Mouse (Mus musculus): ENCODE results near the gene Trim23. TPM values are rescaled to one million over a fixed set of nuclear protein-coding genes. Genes with fewer than 3 reads are reported as not detected.
"Not testable (repeated sequence)": the region's sequence is repeated elsewhere in the genome, so short reads cannot be mapped to it uniquely, and the experiment has no call there.

Trim23 gene
- polyA plus RNA-seq, 1 experiment from 2014 or later = 17.8 TPM

DNA sequence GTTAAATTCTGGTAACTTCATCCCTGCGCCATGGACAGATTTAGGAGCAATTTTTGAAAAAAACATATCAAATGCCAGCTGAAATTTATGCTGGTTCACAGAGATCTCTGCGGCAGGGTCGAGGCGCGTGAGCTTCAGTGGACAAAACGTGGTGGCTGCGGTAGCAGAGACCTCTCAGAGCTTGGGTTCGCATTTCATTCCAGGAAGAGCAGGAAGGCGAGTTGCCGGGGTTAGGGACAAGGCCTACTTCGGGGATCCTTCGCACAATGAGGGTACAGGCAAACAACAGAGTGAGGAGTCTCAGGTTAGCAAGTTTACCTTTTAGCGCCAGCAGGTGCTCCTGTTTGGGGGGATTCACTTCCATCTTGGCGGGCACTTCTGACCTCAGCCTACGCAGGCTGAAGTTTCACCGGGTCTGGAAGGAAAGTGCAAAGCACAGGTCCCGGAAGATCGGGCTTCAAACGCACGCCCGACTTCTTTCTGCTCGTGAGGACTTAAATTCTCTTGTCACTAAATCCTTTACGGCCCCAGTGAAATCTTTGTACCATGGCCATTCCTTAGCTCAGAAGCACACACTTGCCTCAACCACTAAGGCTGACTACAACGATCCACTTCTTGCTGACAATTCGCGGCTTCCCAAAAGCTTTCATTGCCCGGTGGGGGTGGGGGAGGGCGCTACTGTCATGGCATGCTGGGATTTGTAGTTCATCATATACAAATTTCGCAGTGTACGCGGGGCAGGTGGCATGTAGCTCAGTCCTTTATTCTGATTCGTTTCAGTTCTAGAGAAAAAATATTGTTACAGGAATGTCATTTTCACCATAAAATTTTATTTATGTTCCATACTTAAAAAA, 574 bp upstream of the Trim23 start, which contains the start of gene Trappc13:
Gene Trappc13 (minus strand): TSS at position 674 of the 854 bp plus-strand sequence.
- Histone ChIP-seq H3K9me3 (no peaks in the 10 kb centered on the region), H3K4me1 (peaks cover 11% of the 10 kb centered on the region; the same call in 1 of the 2 replicates), H3K9ac (peak within 1 kb of the TSS; percentile 87), H3K4me3 (peak within 1 kb of the TSS; percentile 95), H3K27me3 (no peaks in the 10 kb centered on the region), H3K27ac (peak within 1 kb of the TSS; percentile 88), H3K36me3 (peaks cover 9% of the 10 kb centered on the region), H3K4me2 (peak within 1 kb of the TSS; percentile 57)
- WGBS = under 1% methylated on average over 32 of the region's 32 CpGs
- peak; percentile 89 for ATAC-seq (ENCODE audit: insufficient number of reproducible peaks, low FRiP score, low TSS enrichment, low read depth)

DNA sequence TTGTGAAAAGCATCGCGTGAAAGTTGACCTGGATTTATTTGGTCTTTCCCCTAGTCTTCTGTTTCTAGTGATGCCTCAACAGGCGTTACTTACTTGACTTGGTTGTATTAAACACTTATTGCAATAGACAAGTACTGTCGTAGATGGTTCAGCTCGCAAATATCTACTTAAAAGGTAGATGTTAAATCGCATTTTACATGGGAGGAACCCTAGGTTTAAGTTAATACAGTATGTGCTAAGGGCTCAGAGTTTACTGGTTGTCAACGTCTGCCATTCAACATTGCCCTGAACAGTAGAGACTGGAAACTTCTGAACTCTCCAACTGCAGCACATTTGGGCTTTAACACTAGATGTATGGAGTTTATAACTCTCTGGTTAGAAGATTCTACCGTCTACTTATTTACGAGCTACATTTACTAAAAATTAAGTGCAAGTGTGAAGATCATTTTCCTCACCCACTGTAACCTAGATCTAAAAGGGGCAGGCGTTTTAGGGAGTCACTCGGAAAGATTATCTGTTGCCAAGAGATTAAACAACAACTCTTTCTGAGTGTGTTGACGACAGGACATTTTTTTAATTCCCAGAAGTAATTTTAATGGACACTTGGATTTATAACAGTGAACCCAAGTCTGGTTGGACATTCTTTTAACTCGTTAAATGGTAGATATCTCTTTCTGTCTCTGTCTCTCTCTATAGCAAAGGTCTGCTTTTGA, 735 bp downstream of the Trim23 start:
- Histone ChIP-seq H3K36me3 (peaks cover 12% of the 10 kb centered on the region), H3K4me3 (peak overlapping the region; percentile 95), H3K9ac (peak overlapping the region; percentile 87), H3K27me3 (no peaks in the 10 kb centered on the region), H3K4me1 (peaks cover 11% of the 10 kb centered on the region; the same call in 1 of the 2 replicates), H3K27ac (peak overlapping the region; percentile 88), H3K4me2 (peak overlapping the region; percentile 49), H3K9me3 (no peaks in the 10 kb centered on the region)
- 18% methylated on average over 13 of the region's 13 CpGs for WGBS
- no peak for ATAC-seq (ENCODE audit: insufficient number of reproducible peaks, low FRiP score, low TSS enrichment, low read depth)

DNA sequence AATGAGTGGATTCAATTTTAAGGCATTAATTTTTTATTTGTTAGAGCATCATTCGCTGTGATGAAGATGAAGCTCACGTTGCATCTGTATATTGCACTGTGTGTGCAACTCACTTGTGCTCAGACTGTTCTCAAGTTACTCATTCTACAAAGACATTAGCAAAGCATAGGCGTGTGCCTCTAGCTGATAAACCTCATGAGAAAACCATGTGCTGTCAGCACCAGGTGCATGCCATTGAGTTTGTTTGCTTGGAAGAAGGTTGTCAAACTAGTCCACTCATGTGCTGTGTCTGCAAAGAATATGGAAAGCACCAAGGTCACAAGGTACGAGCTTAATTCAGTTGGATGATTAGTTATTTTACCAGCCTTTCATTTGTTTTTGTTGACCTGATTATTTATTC, 8.8 kb downstream of the Trim23 start:
- H3K4me1 ChIP-seq = no peaks in the 10 kb centered on the region
- H3K36me3 ChIP-seq = peaks cover 31% of the 10 kb centered on the region
- H3K27ac ChIP-seq = no peak overlapping the region
- no peak overlapping the region for H3K4me3 ChIP-seq
- H3K9ac ChIP-seq = no peak overlapping the region
- no peaks in the 10 kb centered on the region for H3K9me3 ChIP-seq
- H3K27me3 ChIP-seq = no peaks in the 10 kb centered on the region
- WGBS = 84% methylated on average over 4 of the region's 4 CpGs
- no peak overlapping the region for H3K4me2 ChIP-seq
- ATAC-seq (ENCODE audit: insufficient number of reproducible peaks, low FRiP score, low TSS enrichment, low read depth) = no peak

DNA sequence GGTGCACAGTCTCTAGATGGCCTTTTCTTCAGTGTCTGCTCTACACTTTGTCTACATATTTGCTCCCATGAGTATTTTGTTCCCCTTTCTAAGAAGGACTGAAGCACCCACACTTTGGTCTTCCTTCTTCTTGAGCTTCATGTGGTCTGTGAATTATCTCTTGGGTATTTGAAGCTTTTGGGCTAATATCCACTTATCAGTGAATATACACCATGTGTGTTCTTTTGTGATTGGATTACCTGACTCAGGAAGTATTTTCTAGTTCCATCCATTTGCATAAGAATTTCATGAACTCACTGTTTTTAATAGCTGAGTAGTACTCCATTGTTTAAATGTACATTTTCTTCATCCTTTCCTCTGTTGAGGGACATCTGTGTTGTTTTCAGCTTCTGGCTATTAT, 17.3 kb downstream of the Trim23 start:
- H3K9ac ChIP-seq; ATAC-seq (ENCODE audit: insufficient number of reproducible peaks, low FRiP score, low TSS enrichment, low read depth): not testable (repeated sequence)
- peaks cover 36% of the 10 kb centered on the region for H3K36me3 ChIP-seq

DNA sequence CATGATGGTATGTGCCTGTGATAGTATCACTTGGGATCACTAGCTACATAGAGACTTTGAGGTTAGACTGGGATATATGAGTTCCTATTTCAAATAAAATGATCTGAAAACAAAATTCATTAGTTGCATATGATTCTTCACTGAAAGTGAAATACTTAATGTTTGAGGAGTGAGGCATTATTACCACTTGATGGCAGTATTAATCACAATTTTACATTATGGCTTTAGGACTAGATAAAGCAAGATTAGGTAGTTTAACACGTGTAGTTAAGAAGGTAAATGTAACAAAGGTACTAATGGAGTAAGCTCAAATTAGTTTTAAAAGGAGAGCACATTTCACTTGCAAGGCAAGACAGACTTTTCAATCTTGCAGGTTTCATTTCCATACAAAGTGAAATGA, 25.7 kb downstream of the Trim23 start:
- H3K4me3 ChIP-seq = no peak overlapping the region
- no peaks in the 10 kb centered on the region for H3K27me3 ChIP-seq
- no peak for ATAC-seq (ENCODE audit: insufficient number of reproducible peaks, low FRiP score, low TSS enrichment, low read depth)
- no peaks in the 10 kb centered on the region for H3K9me3 ChIP-seq
- H3K4me1 ChIP-seq = no peaks in the 10 kb centered on the region
- H3K27ac ChIP-seq = no peak overlapping the region
- 65% methylated on average over 1 of the region's 1 CpGs for WGBS
- peaks cover 24% of the 10 kb centered on the region for H3K36me3 ChIP-seq
- no peak overlapping the region for H3K9ac ChIP-seq
- H3K4me2 ChIP-seq = no peak overlapping the region

More for the DNA sequence above, 17.3 kb downstream of the Trim23 start:
- H3K27me3 ChIP-seq, H3K9me3 ChIP-seq, H3K4me3 ChIP-seq, H3K4me2 ChIP-seq, H3K27ac ChIP-seq, H3K4me1 ChIP-seq: not testable (repeated sequence)

DNA sequence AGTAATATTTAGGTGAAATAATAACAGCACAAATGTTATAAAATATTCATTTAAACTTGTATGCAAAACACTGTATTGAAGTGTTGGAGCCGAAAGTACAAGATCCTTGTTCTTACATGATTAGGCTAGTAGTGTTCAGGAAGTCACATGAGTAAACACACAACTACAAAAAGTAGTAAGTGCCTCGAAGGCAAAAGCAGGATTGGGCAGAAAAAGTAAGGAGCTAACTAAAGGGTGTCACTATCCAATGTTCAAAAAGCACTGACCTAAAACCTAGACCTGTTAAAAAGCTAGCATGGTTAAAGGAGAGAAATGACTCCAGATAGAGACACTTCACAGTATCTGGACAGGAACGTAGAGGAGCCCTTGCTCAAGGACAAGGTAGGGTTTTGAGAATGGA, 48.9 kb downstream of the Trim23 start:
- H3K4me2 ChIP-seq = peak overlapping the region; percentile 70
- no peaks in the 10 kb centered on the region for H3K27me3 ChIP-seq
- H3K36me3 ChIP-seq = peaks cover 4% of the 10 kb centered on the region
- no peak overlapping the region for H3K9ac ChIP-seq
- peak overlapping the region; percentile 79 for H3K4me3 ChIP-seq
- no peak overlapping the region for H3K27ac ChIP-seq
- H3K4me1 ChIP-seq = peaks cover 8% of the 10 kb centered on the region
- WGBS = 56% methylated on average over 3 of the region's 3 CpGs
- H3K9me3 ChIP-seq = no peaks in the 10 kb centered on the region
- ATAC-seq (ENCODE audit: insufficient number of reproducible peaks, low FRiP score, low TSS enrichment, low read depth) = no peak

DNA sequence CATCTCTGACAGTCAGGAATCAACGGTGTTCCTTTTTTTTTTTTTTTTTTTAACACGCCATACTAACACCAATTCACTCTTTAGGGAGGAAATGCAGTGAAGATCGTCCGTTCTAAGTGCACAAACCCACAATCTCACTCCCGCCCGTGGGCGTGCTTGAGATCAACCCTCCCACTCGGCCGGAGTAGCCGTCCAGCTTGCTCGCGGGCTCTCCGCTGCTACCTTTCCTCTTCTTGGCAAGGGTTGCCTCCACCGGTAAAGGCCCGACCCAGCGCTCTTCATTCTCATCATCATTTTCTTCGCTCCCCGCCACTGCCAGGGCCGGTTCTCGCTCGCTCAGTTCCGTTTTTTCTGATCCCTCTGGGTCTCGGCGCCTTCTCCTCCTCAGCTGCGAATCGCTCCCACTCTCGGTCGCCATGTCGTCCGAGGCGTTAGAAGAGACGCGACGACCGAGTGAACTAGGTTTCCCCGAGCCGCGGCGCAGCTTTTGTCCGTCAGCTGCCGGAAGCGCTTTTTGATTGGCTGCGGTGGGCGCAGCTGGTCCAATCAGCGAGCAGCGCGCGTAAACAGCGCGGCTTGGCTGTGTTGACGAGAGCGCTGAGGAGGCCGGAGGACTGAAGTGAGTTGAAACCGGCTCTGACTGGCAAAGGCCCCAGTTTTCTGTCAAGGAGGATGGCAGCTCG, 49.9 kb downstream of the Trim23 start, which contains the start of the genes Cenpk and Ppwd1:
Gene Cenpk (plus strand): TSS at position 228 of the 683 bp plus-strand sequence.
Gene Ppwd1 (minus strand): TSS at position 460 of the 683 bp plus-strand sequence.
- Histone ChIP-seq H3K4me3 (peak within 1 kb of the TSS; percentile 79), H3K4me2 (peak within 1 kb of the TSS; percentile 70), H3K27ac (peak within 1 kb of the TSS; percentile 97), H3K27me3 (no peaks in the 10 kb centered on the region), H3K36me3 (peaks cover 6% of the 10 kb centered on the region), H3K4me1 (peaks cover 8% of the 10 kb centered on the region), H3K9me3 (no peaks in the 10 kb centered on the region), H3K9ac (peak within 1 kb of the TSS; percentile 85)
- under 1% methylated on average over 55 of the region's 55 CpGs for WGBS
- ATAC-seq (ENCODE audit: insufficient number of reproducible peaks, low FRiP score, low TSS enrichment, low read depth) = peak; percentile 97

DNA sequence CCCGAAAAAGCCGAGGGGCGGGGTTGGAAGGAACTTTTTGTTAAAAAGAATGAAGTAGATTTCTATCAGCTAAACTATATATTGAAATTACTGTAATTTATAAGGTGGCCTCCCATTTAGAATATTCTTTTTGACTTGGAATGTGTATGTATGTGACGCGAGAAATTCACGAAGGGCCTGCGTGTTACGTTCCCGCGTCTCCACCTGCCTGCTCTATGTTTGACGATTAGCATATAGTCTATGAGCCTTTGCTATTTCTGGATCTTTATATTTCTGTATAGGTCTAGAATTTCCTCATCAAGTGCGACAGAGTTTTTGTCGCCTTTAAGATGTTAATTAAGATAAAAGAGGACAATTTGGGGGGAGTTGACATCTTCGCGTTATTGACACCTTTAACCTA, 50.6 kb downstream of the Trim23 start:
- WGBS = 7% methylated on average over 15 of the region's 15 CpGs
- ATAC-seq (ENCODE audit: insufficient number of reproducible peaks, low FRiP score, low TSS enrichment, low read depth) = no peak
- Histone ChIP-seq H3K4me1 (peaks cover 8% of the 10 kb centered on the region), H3K4me2 (peak overlapping the region; percentile 70), H3K4me3 (peak overlapping the region; percentile 79), H3K27me3 (no peaks in the 10 kb centered on the region), H3K36me3 (peaks cover 6% of the 10 kb centered on the region), H3K9ac (peak overlapping the region; percentile 72), H3K9me3 (no peaks in the 10 kb centered on the region), H3K27ac (peak overlapping the region; percentile 65; the same call in 1 of the 2 replicates)

Other genes with a start within 250 kb of the Trim23 start
- gene Nln, start 69.2 kb upstream of the Trim23 start, polyA plus RNA-seq (2015; fragmentation: Nextera tagmentation; extraction: Ambion mirVana) = 13.8 and 14.3 TPM in 2 replicates
- gene Sgtb, start 69.1 kb upstream of the Trim23 start, polyA plus RNA-seq (2015; fragmentation: Nextera tagmentation; extraction: Ambion mirVana) = 4.9 and 5.6 TPM in 2 replicates
- gene Trappc13, start 328 bp upstream of the Trim23 start, polyA plus RNA-seq (2015; fragmentation: Nextera tagmentation; extraction: Ambion mirVana) = 51.7 and 54.2 TPM in 2 replicates
- 47.5 and 60.2 TPM in 2 replicates for gene Cenpk, start 49.8 kb downstream of the Trim23 start, polyA plus RNA-seq (2015; fragmentation: Nextera tagmentation; extraction: Ambion mirVana)
- gene Ppwd1, start 50.0 kb downstream of the Trim23 start, polyA plus RNA-seq (2015; fragmentation: Nextera tagmentation; extraction: Ambion mirVana) = 13.2 and 15.2 TPM in 2 replicates
- gene Adamts6, start 109.0 kb downstream of the Trim23 start, polyA plus RNA-seq (2015; fragmentation: Nextera tagmentation; extraction: Ambion mirVana) = 2.4 and 3.0 TPM in 2 replicates